Mouse (Mus musculus) central nervous system, embryonic 18 days (tissue): ENCODE results near the gene Ankrd55. TPM values are rescaled to one million over a fixed set of nuclear protein-coding genes. Genes with fewer than 3 reads are reported as not detected.

ENCODE experiments used
- polyA plus RNA-seq: library from polyadenylated mRNA; depleted of rRNA; stranded (reverse); fragments of >200 nt; gene quantifications from 2 replicates; pipeline ENCODE4 v1.2.3, GENCODE M21; 2012; rRNA removed

Gene Ankrd55
- 9.8 and 11.8 TPM in 2 replicates for polyA plus RNA-seq

DNA sequence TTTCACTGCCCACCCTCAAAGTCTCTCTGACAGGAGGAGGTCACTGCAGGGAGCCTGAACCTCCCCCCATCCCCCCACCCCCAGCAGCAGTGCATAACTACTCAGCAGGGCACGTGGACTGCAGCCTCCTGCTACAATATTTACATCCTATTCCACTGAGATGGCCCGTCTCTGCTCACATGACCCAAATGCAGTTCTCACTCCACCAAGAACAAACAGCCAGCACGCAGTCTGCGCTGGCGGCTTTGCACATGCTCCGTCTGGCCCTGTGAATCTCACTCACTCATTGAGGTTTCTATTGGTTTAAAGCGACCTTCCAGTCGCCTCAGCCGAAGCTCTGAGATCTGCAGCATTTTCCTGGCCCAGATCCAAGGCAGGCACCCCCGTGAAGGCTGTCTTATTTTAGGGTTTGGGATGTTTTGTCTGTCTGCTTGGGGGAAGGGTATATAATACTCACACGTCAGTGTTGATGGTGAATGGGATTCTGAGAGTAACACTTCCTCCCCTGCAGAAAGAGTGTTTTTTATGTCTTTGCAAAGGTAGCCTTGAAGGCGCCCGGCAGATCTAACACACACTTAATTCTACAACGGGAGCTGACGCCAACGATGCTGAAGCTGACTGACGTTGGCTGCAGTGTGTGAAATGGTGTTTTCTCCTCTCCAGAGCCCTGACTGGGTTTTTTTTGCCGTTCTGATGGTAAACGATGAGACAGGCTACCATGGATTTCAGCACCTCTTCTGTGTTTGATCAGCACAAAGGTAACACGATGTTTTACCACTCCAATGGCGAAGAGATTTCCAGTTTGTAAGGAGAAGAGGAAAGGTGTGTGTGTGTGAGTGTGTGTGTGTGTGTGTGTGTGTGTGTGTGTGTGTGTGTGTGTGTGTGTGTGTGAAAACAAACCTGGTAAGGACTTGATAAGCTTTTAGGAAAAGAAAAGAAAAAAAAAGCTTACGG is at the start of gene Ankrd55:
Ankrd55 (plus strand) TSS at position 227 of the 954 bp plus-strand sequence.

Other genes starting within 250 kb of the Ankrd55 start
- gene Il6st, start 175.6 kb downstream of the Ankrd55 start, polyA plus RNA-seq = 13.3 and 13.7 TPM in 2 replicates